Mouse (Mus musculus) brain, adult 2 months (tissue): ENCODE data around the gene Gosr2.

Experiments
- DNase-seq: peaks from one replicate; pipeline ENCODE4 v3.0.0; 2011; ENCODE audit warnings: low read depth, low spot score

Gosr2 gene

DNA sequence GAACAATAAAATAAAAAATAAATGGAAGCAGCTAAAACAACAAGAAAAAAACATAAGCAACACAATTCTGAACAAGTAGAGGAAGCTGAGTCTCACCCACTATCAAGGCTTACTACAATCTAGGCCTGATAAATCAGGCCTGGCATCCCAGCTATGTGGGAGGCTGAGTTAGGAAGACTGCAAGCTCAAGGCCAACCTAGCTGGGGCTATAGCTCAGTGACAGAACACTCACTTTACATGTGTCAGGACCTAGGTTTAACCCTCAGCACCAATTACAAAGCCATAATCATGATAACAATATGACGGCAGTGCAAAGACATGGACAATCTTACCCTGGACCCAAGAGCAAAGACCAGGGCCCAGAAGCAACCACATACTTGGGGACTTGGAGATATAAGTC, 6.7 kb downstream of the Gosr2 start:
- DNase-seq: no peak

GRCm38 (mm10) chr11:103688980-103689378, 8.7 kb downstream of the Gosr2 start:
- DNase-seq: no peak

DNA sequence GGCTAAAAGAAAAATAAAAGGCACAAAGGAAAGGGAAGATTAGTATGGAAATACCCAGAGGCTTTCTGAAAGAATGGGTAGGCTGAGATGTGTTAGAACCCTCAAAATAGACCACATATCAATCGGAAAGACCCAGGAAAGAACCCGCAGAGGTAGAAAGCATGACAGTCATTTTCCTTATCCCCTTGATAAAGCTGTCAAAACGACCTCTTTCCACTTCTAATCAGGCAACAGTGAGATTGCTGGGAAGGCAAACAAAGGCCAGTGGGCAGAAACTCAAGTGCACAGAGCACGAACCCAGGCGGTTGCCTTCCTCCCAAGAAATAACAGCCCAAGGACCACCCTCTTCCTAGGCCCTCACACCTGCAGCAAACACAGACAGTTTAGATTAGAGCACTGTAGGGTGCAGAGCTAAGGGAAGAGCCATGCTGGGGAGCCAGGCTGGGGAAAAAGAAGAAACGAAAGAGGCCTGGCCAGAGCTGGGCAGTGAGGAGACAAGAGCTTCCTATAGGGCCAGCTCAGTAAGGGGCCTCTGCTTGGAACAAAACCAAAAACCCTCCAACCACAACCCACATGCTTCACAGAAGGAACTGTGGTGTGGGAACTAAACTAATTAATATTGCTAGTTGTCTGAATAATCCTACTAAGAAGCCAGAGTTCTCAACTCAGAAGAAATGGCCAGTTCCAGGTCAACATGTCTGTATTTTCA, 9.3 kb downstream of the Gosr2 start:
- DNase-seq: no peak

DNA sequence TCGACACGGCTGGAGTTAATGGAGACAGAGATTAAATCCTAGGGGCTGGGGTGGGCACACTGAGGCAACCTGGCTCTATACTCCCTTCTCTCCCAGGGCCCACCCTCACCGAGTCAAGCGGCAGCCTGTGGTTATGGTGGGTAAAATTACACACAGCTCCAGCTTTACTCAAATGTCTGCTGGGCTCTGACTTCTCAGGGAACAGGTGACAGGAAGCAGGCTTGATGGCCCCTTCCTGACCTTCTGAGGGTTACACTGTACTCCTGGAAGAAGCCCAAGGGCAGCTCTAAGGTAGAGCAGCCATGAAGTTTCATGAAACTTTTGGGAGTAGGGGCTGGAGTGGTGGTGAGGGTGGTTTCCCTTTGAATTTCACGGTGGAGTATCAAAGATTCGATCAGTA, 11.0 kb downstream of the Gosr2 start:
- DNase-seq: no peak

GRCm38 (mm10) chr11:103685261-103685736, 12.4 kb downstream of the Gosr2 start:
- DNase-seq: peak; percentile 83

DNA sequence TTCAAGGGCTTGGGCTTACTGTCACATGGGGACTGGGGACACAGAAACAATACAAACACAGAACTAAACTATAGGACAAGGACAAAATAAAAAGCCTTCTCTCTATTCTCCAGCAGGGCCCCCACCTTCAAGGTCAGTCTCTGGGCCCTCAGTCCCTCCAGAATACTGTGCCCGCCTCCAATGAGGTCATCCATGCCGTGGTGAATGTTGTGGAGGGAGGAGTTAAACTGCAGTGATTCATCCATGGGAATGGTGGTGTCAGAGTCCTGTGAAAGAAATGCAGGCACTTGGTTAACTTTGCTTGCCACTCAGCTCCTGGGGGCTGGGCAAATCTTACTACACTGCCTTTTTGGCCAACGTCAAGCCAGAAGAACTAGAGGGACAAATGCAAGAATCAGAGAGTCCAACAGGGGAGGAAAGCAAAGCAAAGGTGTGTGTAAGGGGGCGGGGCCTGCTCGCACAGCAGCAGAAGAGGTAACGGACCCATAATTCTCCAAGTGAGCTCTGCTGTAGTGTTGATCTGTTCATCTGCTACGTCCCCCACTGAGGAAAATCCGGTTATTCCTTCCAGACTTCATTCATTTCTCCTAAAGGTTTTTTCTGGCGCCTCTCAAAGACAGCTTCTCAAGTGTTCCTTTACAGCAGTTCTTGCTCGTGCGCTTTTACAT, 13.9 kb downstream of the Gosr2 start:
- DNase-seq: no peak

GRCm38 (mm10) chr11:103677042-103677441, 20.7 kb downstream of the Gosr2 start:
- DNase-seq: peak; percentile 75

DNA sequence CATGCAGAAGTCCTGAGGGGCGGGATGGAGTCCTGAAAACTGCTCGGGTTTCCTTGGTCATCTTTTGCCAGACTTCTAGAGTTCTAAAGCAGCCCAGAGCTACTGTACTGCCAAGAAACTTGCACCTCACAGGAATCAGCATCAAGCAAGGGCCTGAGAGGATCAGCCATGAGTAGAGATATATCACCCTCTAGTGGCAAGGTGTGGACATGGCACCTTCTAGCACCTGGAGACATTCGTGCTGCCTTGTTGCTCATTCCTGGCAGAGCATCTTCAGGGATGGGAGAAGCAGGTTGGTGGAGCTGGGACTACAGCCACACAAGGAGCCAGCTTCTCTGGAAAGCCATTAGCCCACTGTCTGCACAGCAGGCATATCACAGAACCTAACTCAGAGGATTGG, 22.1 kb downstream of the Gosr2 start:
- peak; percentile 92 for DNase-seq

DNA sequence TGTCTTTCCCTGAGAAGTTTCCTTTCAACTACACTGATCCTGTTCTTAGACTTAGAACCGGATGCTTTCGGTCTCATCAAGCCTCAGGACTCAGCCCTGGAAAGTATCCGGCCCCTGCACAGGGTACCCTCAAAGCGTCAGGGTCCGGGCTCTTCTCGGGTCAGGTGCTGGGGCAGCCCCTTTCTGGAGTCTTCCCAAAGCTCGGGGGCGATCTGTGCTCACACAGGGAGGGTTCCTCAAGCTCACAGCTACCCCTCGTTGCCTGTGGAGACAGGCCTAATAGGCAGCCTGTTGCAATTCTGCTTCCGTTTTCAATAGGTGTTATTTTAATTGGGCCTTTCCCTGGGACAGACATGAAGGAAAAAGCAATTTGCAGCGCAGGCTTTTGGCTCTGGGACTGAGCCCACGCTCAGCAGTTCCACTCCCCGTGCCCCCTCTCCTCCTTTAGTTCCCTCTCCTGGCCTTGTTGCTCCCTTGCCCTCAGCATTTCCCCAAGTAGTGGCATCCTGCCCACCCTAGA, 30.7 kb downstream of the Gosr2 start:
- DNase-seq: no peak

DNA sequence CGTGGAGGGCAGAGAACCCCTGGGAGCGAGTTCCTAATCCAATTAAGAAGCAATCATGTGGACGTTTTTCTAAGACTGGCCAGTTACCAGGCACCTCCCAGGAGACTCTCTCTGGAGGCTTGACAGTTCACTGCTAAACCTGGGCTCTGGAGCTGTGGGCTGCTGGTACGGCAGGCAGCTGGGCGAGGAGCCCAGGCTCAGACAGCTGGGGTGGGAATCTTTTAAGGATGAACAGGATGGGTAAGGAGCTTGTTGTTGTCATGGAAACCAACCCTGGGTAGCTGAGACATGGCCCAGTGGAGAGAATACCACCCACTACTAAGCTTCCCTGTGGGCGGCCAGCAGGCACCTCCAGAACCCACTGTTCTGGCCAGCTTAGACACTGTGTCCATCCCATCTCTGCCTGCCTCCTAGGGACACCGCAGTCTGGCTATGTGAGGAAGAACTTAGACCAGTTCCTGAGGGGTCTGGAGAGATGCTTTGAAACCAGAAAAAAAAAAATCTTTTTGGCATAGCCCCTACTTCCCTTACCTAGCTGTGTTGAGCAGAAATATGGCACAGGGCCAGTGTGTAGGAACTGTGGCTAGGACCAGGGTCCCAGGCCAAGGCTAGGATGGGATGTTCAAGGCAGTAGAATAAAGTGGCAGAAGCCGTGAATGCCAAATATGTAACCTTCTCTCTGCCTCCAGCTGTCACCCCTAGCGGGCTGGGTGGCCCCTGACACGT, 31.4 kb downstream of the Gosr2 start:
- peak; percentile 96 for DNase-seq

DNA sequence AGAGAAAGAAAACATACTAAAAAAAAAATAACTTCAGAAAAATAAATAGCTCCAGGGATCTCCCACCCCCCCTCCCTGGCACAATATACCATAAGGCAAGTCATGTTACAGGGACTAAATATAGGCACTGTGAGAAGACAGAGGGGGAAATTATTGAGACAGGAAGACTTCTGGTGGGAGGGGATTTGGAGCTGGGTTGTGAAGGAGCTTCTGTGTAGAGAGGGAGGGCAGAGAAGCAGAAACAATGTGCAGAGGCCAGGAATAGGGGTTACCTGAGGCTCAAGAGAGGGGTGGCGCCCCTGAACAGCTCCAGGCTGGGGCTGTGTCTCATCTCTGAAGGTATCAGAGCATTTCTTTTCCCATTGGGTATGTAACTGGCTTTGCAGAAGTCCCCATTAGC, 32.0 kb downstream of the Gosr2 start:
- DNase-seq: peak; percentile 87

GRCm38 (mm10) chr11:103663119-103663518, 34.6 kb downstream of the Gosr2 start:
- peak; percentile 78 for DNase-seq

DNA sequence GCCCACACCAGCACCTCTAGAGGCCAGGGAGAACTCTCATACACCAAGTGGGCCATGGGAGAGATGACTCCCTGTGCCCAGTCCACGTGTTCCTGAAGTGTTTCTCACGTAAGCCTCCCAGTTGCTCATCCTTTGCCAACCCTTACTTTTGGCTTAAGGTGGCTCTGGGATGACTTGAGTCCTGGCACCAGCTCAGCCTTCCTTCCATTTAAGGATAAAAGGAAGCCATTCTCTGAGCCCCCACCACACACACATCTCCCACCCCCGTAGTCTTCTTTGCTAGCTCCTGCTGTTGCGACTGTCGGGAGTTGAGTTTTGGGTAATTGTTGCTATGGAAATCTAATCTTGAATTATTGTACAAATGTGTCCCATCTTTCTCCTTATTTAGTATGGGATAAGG, 35.2 kb downstream of the Gosr2 start:
- DNase-seq: peak; percentile 95

DNA sequence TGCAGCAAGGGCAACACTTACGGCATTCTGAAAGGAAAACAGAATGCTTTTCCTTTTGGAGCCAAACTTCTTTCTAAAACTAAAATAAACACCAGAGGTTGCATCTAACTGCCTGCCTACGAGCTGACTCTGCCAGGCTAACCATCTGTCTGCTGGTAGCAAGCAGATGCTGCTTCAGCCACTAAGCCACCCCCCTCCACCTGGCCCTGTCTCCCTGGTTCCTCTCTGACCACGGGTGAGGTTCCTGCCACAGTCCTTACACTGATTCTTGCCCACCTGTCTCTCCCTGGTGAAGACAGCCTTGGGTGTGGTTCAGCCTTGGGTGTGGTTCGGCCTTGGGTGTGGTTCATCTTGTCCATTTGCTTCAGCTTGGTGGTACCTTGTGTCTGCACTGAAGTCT, 35.8 kb downstream of the Gosr2 start:
- DNase-seq: peak; percentile 90

GRCm38 (mm10) chr11:103658189-103658588, 39.5 kb downstream of the Gosr2 start:
- DNase-seq: peak; percentile 61

GRCm38 (mm10) chr11:103656520-103656919, 41.2 kb downstream of the Gosr2 start:
- no peak for DNase-seq

GRCm38 (mm10) chr11:103653359-103653965, 44.2 kb downstream of the Gosr2 start:
- peak; percentile 90 for DNase-seq

GRCm38 (mm10) chr11:103651426-103651825, 46.3 kb downstream of the Gosr2 start:
- peak; percentile 78 for DNase-seq

DNA sequence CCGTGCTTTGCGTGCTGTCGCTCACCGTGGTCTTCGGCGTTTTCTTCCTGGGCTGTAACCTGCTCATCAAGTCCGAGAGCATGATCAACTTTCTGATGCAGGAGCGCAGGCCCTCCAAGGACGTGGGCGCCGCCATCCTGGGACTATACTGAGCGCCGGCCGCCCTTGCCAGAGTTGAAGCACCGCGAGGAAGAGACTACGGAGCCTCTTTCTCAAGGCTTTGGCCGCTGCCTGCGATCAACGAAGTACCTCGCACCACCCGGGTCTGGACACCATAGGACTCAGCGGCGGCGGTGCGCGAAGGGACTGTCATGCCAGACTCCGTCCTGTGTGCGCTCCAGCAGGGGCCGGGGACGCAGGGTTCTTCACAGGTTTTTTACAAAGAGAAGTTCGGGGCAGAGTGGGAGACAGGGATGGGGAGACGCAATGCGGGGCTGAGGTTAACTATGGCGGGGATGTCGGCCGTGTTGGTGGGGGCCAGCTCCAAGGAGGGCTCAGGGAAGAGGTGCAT, 47.7 kb downstream of the Gosr2 start:
- no peak for DNase-seq

DNA sequence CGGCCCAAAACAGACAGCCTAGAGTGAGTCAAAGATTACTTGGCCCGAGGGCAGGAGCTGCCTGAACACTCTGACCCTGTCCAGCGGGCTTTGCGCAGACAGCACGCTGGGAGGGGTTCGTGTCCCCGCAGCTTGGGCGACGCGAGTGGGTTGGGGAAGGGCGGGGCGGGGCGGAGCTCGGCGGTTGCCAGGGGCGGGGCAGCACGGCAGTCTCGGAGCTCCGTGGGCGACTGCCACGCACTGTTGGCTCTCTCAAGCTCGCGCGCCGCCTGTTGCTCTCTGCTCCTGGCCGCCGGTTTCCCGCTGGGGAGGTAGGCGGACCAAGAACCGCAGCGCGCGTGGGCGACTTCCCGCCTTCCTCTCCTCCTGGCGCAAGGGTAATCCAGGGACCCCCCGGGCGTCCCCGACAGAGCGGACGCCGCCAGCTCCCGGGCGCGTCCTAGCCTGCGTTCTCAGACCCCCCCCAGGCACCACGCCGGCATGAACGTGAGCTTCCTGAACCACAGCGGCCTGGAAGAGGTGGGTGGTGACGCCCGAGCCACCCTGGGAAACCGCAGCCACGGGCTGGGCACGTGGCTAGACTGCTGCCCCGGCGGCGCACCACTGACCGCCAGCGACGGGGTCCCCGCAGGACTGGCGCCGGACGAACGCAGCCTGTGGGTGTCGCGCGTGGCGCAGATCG, 48.3 kb downstream of the Gosr2 start, which contains the start of gene Rprml:
Gene Rprml, plus strand, starts transcription at position 270 of the 682 bp plus-strand sequence.
- peak; percentile 93 for DNase-seq

DNA sequence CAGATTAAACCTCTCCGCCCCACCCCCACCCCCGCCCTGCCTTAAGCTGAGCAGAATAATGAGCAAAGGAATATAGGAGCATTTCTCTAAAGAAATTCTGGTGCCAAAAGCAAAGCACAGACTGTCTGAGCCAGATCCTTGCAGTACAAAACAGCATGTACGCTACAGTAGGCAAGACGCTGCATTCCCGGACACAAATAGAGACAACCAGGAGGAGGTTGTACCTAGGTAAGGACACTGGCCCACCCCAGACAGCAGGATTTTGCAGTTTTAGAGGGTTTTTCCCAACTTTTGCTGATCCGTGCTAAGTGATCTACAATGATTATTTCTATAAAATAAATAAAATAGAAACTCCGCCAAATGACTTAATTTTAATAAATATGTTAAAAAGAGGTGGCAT, 49.0 kb downstream of the Gosr2 start:
- DNase-seq: peak; percentile 77
